Mouse (Mus musculus) thymus, adult 2 months (tissue): ENCODE measurements around the gene Phf19.
A peak's percentile ranks its signal among the peaks of the same experiment; 100 is the strongest.

Experiments
- CTCF ChIP-seq: fragments of 200-500 bp; IDR thresholded peaks from 2 replicates; pipeline ENCODE4 v1.5.1; 2012; ENCODE audit warnings: mild to moderate bottlenecking, control low read depth, low read length, moderate library complexity, borderline replicate concordance; ENCODE audit not compliant: control insufficient read depth, poor library complexity, insufficient read depth; ENCODE audit errors: extremely low read depth
- POLR2A ChIP-seq: fragments of 200-500 bp; IDR thresholded peaks from 2 replicates; pipeline ENCODE4 v1.6.1; 2012; ENCODE audit warnings: mild to moderate bottlenecking, low read length, control low read depth, moderate library complexity; ENCODE audit not compliant: control insufficient read depth, poor library complexity, insufficient read depth; ENCODE audit errors: extremely low read depth

GRCm38 (mm10) chr2:34958036-34958435 is 44.2 kb upstream of the Phf19 start:
- TF ChIP-seq CTCF (no peak), POLR2A (0 out of 2 replicates have a peak, but pooled peaks have one; percentile 8)
